Mouse (Mus musculus) frontal cortex, postnatal 25 days (tissue): ENCODE measurements around the gene Rad1.
"Not testable (repeated sequence)": the region's sequence is repeated elsewhere in the genome, so short reads cannot be mapped to it uniquely, and the experiment has no call there.

Experiments
- DNase-seq, 2 experiments: peaks; one replicate each; pipeline ENCODE4 v3.0.0; 2022; ENCODE audit warnings: low spot score in 2 of 2

Gene Rad1

GRCm38 (mm10) chr15:10515166-10515565 is 29.3 kb downstream of the Rad1 start:
- DNase-seq = no peak

DNA sequence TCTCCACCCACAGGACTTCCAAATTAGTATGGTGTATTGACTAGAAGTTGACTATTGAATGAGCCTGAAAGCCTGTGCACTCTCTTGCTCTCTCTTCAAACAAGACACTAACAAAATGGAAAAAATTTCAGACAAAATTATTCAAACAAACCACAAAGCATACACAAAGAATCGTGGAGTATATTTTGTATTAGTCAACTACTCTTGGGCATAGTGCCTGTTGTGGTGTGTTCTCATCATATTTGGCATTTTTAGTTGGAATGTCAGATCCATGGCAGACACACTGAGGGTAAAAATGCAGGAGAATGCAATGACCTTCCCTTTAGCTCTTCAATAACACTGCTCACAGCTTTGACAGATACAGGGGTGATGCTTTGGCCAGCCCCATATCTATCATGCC is 40.1 kb downstream of the Rad1 start:
- DNase-seq = no peak

GRCm38 (mm10) chr15:10531352-10531751 is 45.5 kb downstream of the Rad1 start:
- no peak for DNase-seq

DNA sequence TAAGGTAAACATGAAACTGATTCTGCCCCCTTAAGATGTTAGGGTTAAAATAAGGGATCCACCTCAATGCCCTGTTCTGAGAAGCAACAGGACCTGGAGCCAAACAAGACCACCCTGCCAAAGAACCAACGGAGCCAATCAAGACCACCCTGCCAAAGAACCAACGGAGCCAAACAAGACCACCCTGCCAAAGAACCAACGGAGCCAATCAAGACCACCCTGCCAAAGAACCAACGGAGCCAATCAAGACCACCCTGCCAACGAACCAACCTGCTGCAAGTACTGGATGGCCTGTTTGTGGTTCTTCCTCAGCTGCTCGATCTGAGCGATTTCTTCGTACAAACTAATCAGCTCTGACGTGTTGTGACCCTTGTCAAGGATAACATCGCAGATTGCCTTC is 47.5 kb downstream of the Rad1 start:
- not testable (repeated sequence) for DNase-seq

- DNase-seq = no peak
Observed at GRCm38 (mm10) chr15:10534591-10534990, 48.8 kb downstream of the Rad1 start.

- no peak for DNase-seq
Observed at GRCm38 (mm10) chr15:10535969-10536368, 50.2 kb downstream of the Rad1 start.

DNA sequence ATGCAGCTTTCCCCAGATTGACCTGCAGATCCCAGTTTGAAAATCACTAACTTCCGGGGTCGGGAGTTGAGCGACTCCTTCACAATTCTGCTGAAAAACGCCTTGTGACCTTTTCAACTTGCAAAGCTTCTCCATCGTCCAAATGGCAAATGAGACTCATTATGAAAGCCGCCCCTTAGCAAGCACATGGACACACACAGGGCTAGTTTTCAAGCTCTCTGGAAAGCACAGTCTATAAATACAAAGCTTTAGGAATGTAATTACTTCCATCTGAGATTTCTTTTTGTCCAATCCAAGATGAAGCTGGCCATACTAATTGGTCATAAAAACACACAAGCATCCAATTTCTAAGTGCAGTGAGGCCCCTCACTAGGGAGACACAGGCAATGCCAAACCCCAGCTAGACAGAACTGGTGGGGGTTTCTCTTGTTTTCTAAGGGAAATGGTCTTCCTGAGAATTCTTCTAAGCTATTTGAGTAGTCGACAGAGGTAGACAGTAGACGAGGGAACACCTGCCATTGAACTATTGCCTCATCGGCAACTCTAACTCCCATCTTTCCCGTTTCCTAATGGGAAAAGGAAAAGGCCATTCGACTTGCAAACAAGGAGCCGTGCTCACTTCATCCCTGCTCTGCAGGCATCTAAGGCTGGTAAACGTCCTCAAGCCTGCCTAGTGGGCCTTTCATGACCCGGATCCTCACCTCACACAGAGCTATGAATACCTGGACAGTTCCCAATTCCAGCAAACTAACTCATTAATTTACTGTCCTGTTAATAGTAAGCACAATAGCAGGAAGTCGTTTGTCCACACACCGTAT is 54.7 kb downstream of the Rad1 start:
- DNase-seq = no peak
